Mouse (Mus musculus) embryonic facial prominence, embryonic 10.5 days (tissue): Measurements from ENCODE around the gene Igsf23. TPM values are rescaled to one million over a fixed set of nuclear protein-coding genes. Genes with fewer than 3 reads are reported as not detected.
A peak's percentile ranks its signal among the peaks of the same experiment; 100 is the strongest.

Source experiments
- DNase-seq: peaks from one replicate; pipeline ENCODE4 v3.0.0-alpha.2; 2017; ENCODE audit warnings: low spot score
- H3K27ac ChIP-seq: fragments of 300-500 bp; sonication (generic); replicated peaks from 2 replicates; pipeline ENCODE4 v1.5.1; 2016; ENCODE audit warnings: mild to moderate bottlenecking
- H3K27me3 ChIP-seq: fragments of 300-500 bp; sonication (generic); replicated peaks from 2 replicates; pipeline ENCODE4 v1.6.1; 2016; ENCODE audit warnings: low read depth, mild to moderate bottlenecking; ENCODE audit not compliant: poor library complexity, severe bottlenecking
- H3K36me3 ChIP-seq: fragments of 300-500 bp; sonication (generic); replicated peaks from 2 replicates; pipeline ENCODE4 v1.6.1; 2016; ENCODE audit warnings: mild to moderate bottlenecking, moderate library complexity
- H3K4me1 ChIP-seq: fragments of 300-500 bp; sonication (generic); 2 replicates; pipeline ENCODE4 v1.6.1; 2016
- H3K4me3 ChIP-seq: fragments of 300-500 bp; sonication (generic); 2 replicates; pipeline ENCODE4 v1.5.1; 2016; ENCODE audit warnings: mild to moderate bottlenecking, moderate library complexity
- H3K9me3 ChIP-seq: fragments of 300-500 bp; sonication (generic); 2 replicates; pipeline ENCODE4 v1.6.1; 2016; ENCODE audit warnings: mild to moderate bottlenecking
- WGBS: fragments of 180-500 bp; shearing (Covaris S2); methylation state at CpG from one replicate; pipeline ENCODE4 v1.1.7; 2016; 5-methylcytosine and 5-hydroxymethylcytosine counted together
- polyA plus RNA-seq: library from polyadenylated mRNA; unstranded; fragments of >200 nt; fragmentation: Nextera tagmentation; extraction: Ambion mirVana; gene quantifications from 2 replicates; pipeline ENCODE4 v1.2.1, GENCODE M21; 2016

Gene Igsf23
- polyA plus RNA-seq, 1 experiment from 2014 or later = not detected

DNA sequence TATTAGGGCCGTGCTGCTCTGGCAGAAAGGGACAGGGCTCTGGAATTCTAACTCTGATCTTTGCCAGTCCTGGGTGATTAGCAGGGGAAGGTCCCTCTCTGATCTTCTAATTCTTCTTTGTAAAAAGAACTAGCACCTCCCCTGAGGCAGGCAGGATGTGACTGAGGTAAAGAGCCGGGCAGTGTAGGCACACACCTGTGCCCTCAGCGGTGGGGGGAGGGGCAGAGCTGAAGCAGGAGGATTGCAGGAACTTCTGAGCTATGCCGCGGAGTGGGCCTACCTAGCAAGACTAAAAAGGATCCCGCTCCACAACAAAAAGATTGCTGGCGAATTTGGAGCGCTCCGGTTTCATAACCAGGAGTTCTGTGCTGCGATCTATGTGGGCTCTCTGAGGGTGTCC is 560 bp downstream of the Igsf23 start:
- Histone ChIP-seq H3K4me3 (no peak overlapping the region), H3K4me1 (peaks cover 23% of the 10 kb centered on the region), H3K9me3 (no peaks in the 10 kb centered on the region), H3K27ac (no peak overlapping the region), H3K27me3 (no peaks in the 10 kb centered on the region), H3K36me3 (no peaks in the 10 kb centered on the region)
- WGBS = 58% methylated on average over 10 of the region's 10 CpGs
- DNase-seq = no peak

- Histone ChIP-seq H3K4me1 (peaks cover 23% of the 10 kb centered on the region), H3K27ac (no peak overlapping the region), H3K27me3 (no peaks in the 10 kb centered on the region), H3K4me3 (no peak overlapping the region), H3K9me3 (no peaks in the 10 kb centered on the region), H3K36me3 (no peaks in the 10 kb centered on the region)
- DNase-seq = no peak
- WGBS = 78% methylated on average over 12 of the region's 12 CpGs
Measured at GRCm38 (mm10) chr7:19948956-19949355, 1.6 kb downstream of the Igsf23 start.

DNA sequence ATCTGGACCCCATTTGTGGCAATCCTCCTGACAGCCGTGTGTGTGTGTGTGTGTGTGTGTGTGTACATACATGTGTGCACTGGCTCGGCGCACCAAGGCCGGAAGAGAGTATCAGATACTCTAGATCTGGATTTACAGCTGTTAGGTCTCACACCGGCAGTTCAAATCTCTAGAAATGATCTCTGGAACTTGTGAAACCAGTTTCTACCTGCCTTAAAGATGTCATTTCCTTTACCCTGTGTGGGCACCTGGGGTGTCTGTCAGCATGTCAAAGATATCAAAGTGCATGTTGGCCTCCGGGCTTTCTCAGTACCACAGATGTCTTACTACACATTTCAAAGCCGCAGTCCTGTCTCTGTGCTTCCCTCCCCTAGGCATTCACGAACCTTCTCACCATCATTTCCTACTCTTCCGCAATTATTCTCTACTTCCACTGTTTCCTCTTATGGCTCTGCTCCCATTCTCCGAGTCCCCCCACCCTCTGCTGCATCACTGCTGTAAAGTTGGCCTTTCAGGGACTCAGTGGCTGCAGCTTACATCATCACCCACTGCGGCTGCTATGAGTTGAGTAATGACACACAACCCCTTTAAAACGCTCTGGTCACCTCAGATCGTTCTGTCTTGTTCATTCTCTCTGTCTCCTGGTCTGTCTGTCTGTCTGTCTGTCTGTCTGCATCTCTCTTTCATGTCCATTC is 4.6 kb downstream of the Igsf23 start:
- H3K27ac ChIP-seq = no peak overlapping the region
- no peak overlapping the region for H3K4me3 ChIP-seq
- H3K4me1 ChIP-seq = peaks cover 8% of the 10 kb centered on the region; the same call in 1 of the 2 replicates
- H3K36me3 ChIP-seq = no peaks in the 10 kb centered on the region
- no peaks in the 10 kb centered on the region for H3K27me3 ChIP-seq
- no peak for DNase-seq
- H3K9me3 ChIP-seq = peaks cover 3% of the 10 kb centered on the region; the same call in 1 of the 2 replicates
- 87% methylated on average over 13 of the region's 13 CpGs for WGBS

GRCm38 (mm10) chr7:19945201-19945600 is 5.4 kb downstream of the Igsf23 start:
- 91% methylated on average over 5 of the region's 5 CpGs for WGBS
- Histone ChIP-seq H3K4me3 (no peak overlapping the region), H3K9me3 (peaks cover 3% of the 10 kb centered on the region; the same call in 1 of the 2 replicates), H3K27ac (no peak overlapping the region), H3K36me3 (no peaks in the 10 kb centered on the region), H3K4me1 (peaks cover 3% of the 10 kb centered on the region; the same call in 1 of the 2 replicates), H3K27me3 (no peaks in the 10 kb centered on the region)
- DNase-seq = no peak

DNA sequence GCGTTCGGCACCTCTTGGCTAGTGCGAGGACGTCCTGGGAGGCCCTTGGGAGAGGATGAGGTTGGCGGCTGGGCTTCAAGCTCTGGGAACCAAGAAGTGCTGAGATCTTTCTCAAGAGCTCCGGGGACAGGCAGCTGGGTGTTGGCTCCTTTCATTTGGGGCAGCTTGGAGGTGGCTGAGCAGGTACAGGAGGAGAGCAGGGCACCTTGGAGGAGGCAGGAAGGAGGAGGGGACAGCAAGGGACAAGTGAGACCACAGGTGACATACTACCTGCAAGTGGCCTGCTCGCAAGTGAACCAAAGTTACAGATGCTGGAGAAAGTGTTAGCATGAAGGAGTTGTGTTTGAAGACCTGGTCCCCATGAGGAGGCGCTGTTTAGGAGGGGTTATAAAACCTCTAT is 5.8 kb downstream of the Igsf23 start:
- Histone ChIP-seq H3K27me3 (no peaks in the 10 kb centered on the region), H3K4me3 (no peak overlapping the region), H3K4me1 (no peaks in the 10 kb centered on the region), H3K9me3 (peaks cover 3% of the 10 kb centered on the region; the same call in 1 of the 2 replicates), H3K36me3 (no peaks in the 10 kb centered on the region), H3K27ac (no peak overlapping the region)
- 89% methylated on average over 8 of the region's 8 CpGs for WGBS
- no peak for DNase-seq

DNA sequence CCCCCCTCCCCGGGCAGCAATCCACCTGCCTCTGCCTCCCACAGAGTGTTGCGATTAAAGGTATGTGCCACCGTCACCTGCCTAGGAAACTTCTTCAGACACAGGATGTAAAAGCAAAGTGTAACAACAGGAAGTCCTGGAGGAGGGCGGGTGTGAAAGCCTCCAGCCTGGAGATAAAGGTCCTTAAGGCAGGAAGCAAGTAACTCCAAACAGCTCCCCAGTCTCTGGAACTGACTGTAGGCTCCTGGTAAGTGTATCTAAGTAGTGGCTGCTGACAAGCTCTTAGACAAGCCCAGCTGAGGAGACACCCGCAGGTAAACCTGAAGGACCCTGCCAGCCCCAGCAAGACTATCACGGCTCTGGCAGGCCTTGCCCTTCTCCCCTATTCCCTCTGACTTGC is 10.3 kb downstream of the Igsf23 start:
- Histone ChIP-seq H3K4me3 (no peak overlapping the region), H3K36me3 (no peaks in the 10 kb centered on the region), H3K27me3 (no peaks in the 10 kb centered on the region), H3K9me3 (peaks cover 3% of the 10 kb centered on the region; the same call in 1 of the 2 replicates), H3K27ac (no peak overlapping the region), H3K4me1 (no peaks in the 10 kb centered on the region)
- 45% methylated on average over 5 of the region's 6 CpGs for WGBS
- DNase-seq = no peak

- Histone ChIP-seq H3K36me3 (no peaks in the 10 kb centered on the region), H3K27ac (no peak overlapping the region), H3K27me3 (no peaks in the 10 kb centered on the region), H3K9me3 (peaks cover 3% of the 10 kb centered on the region; the same call in 1 of the 2 replicates), H3K4me1 (no peaks in the 10 kb centered on the region), H3K4me3 (no peak overlapping the region)
- DNase-seq = no peak
- WGBS = 59% methylated on average over 12 of the region's 12 CpGs
Measured at GRCm38 (mm10) chr7:19939555-19940235, 10.9 kb downstream of the Igsf23 start.

DNA sequence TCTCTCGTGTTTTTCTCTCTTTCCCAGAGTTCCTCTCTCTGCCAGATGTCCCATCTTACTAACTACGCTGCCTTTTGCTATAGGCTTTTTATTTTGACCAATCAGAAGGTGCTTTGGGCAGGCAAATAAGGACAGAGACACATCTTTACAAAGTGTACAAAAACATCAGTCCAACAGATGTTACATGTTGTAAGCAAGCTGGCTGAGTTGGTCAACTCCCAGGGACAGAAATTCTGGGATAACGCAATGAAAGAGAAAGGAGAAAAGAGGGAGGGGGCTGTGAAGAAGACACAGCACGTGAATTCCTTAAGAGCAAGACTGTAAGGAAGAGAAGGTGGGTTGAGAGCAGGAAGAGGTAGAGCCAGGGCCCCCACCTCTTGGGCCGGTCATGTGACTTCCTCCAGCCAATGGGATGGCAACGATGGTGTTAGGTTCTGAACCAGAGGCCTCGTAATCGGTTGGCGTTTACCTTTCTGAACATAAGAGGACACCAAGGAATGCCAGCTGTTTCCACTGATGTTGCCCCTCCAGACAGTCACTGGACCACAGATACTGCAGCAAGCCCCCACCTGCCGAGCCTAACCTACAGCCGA is 13.2 kb downstream of the Igsf23 start:
- Histone ChIP-seq H3K27ac (no peak overlapping the region), H3K36me3 (no peaks in the 10 kb centered on the region), H3K4me1 (peaks cover 4% of the 10 kb centered on the region), H3K4me3 (no peak overlapping the region), H3K27me3 (peaks cover 7% of the 10 kb centered on the region), H3K9me3 (no peaks in the 10 kb centered on the region)
- no peak for DNase-seq
- 85% methylated on average over 11 of the region's 11 CpGs for WGBS

GRCm38 (mm10) chr7:19935961-19936360 is 14.6 kb downstream of the Igsf23 start:
- Histone ChIP-seq H3K27ac (no peak overlapping the region), H3K4me1 (peaks cover 4% of the 10 kb centered on the region), H3K36me3 (no peaks in the 10 kb centered on the region), H3K9me3 (no peaks in the 10 kb centered on the region), H3K4me3 (no peak overlapping the region), H3K27me3 (peaks cover 16% of the 10 kb centered on the region)
- 84% methylated on average over 6 of the region's 6 CpGs for WGBS
- no peak for DNase-seq

GRCm38 (mm10) chr7:19935171-19935751 is 15.3 kb downstream of the Igsf23 start:
- H3K36me3 ChIP-seq = no peaks in the 10 kb centered on the region
- H3K4me1 ChIP-seq = peaks cover 4% of the 10 kb centered on the region
- H3K27me3 ChIP-seq = peaks cover 16% of the 10 kb centered on the region
- no peak overlapping the region for H3K27ac ChIP-seq
- no peak for DNase-seq
- no peaks in the 10 kb centered on the region for H3K9me3 ChIP-seq
- WGBS = 81% methylated on average over 20 of the region's 20 CpGs
- H3K4me3 ChIP-seq = no peak overlapping the region

DNA sequence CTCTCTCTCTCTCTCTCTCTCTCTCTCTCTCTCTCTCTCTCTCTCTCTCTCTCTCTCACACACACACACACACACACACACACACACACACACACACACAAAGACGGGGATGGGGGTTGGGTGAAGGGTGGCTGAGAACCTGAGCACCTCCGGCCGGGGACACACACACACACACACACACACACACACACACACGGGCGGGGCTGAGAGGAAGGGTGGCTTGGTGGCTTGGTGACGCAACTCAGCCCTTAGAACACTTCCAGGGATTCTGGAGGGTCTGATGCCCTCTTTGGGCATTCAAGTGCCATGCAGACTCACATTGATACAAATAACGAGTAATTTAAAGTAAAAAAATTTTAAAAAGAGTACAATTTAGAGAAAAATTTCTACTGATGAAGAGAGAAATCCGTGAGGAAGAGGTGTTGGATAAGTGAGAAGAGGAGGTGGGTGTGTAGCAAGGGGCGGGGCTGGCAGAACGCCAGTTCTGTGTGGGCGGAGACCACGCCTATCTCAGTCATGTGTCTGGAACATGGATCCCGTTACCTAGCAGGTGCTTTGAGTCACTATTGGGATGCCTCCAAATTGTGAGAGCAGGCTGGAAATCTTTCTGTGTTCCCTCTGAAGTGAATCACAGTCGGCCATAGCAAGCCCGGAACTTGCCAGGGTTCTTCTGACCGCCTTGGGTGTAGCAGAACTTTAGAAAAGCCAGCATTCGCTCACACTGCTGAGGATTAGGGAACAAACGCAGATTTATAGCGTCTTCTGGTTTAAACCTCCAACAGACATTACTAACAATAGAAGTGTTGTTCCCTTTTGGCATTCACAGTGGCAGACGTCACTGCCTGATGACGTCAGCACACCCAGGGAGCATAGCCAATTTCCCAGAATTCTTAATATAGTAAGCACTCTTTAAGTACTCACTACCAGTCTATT is 17.4 kb downstream of the Igsf23 start:
- Histone ChIP-seq H3K27me3 (peaks cover 16% of the 10 kb centered on the region), H3K4me1 (peaks cover 4% of the 10 kb centered on the region), H3K36me3 (no peaks in the 10 kb centered on the region), H3K27ac (no peak overlapping the region), H3K4me3 (peak overlapping the region; percentile 24; the same call in 1 of the 2 replicates), H3K9me3 (no peaks in the 10 kb centered on the region)
- 27% methylated on average over 21 of the region's 21 CpGs for WGBS
- peak; percentile 33 for DNase-seq
